Comparison of ENCODE assay signal across 1 mouse cellular context in genomic region chrX:8142948-8143347, GRCm38 (mm10).
TF ChIP-seq lines count a peak whose summit lies in the region.

No protein-coding gene starts in this region.

TF ChIP-seq in MEL, 35 proteins besides CTCF, POLR2A, EP300 and RAD21:
- TF ChIP-seq GABPA (IDR thresholded peaks at IDR 0.05; ENCODE audit: low read depth, low read length) = no peak
- no peak for TF ChIP-seq UBTF (IDR thresholded peaks at IDR 0.05; ENCODE audit: borderline replicate concordance, insufficient read depth, low read depth, low read length)
- peak; percentile 37 for TF ChIP-seq TAL1 (IDR thresholded peaks at IDR 0.05; ENCODE audit: low read length)
- TF ChIP-seq MAX (IDR thresholded peaks at IDR 0.05; ENCODE audit: low read length) = no peak
- TF ChIP-seq ETS1 (IDR thresholded peaks at IDR 0.05; ENCODE audit: low read depth, low read length) = no peak
- no peak for TF ChIP-seq ELF1 (IDR thresholded peaks at IDR 0.05; ENCODE audit: low read depth, low read length)
- TF ChIP-seq MEF2A (IDR thresholded peaks at IDR 0.05; ENCODE audit: extremely low read depth, insufficient replicate concordance, low read depth, low read length, poor library complexity, severe bottlenecking) = no peak
- TF ChIP-seq SIN3A (IDR thresholded peaks at IDR 0.05; ENCODE audit: low read length) = no peak
- no peak for TF ChIP-seq ZMIZ1 (IDR thresholded peaks at IDR 0.05; ENCODE audit: low read depth, low read length)
- no peak for TF ChIP-seq MXI1 (IDR thresholded peaks at IDR 0.05; ENCODE audit: low read depth, low read length)
- TF ChIP-seq RCOR1 (IDR thresholded peaks at IDR 0.05; ENCODE audit: low read depth, low read length) = no peak
- TF ChIP-seq MYB (IDR thresholded peaks at IDR 0.05; ENCODE audit: low read depth, low read length) = no peak
- TF ChIP-seq TBP (IDR thresholded peaks at IDR 0.05; ENCODE audit: low read depth, low read length) = 0 out of 2 replicates have a peak, but pooled peaks have one; percentile 12
- no peak for TF ChIP-seq POLR2AphosphoS2 (IDR thresholded peaks at IDR 0.05; ENCODE audit: low read length)
- no peak for TF ChIP-seq MAFK (IDR thresholded peaks at IDR 0.05; ENCODE audit: borderline replicate concordance, low read depth, low read length)
- TF ChIP-seq GATA1 (IDR thresholded peaks at IDR 0.05; ENCODE audit: low read depth, low read length) = no peak
